Mouse (Mus musculus) myocyte (in vitro differentiated cells): ENCODE data around the gene Tob1.

Experiments
- CEBPB ChIP-seq: IDR thresholded peaks from 2 replicates; pipeline ENCODE4 v1.6.1; 2011; ENCODE audit warnings: mild to moderate bottlenecking, moderate library complexity; ENCODE audit not compliant: poor library complexity, insufficient read depth, severe bottlenecking
- E2F4 ChIP-seq: IDR thresholded peaks from one replicate; pipeline ENCODE4 v1.6.1; 2011; ENCODE audit warnings: mild to moderate bottlenecking, control low read depth, moderate library complexity; ENCODE audit not compliant: insufficient read depth
- MAX ChIP-seq: IDR thresholded peaks from one replicate; pipeline ENCODE4 v1.6.1; 2011; ENCODE audit warnings: low read depth, mild to moderate bottlenecking, control low read depth
- MYOD1 ChIP-seq, 3 experiments: IDR thresholded peaks; one replicate each; pipeline ENCODE4 v1.6.1; 2011; ENCODE audit warnings: control low read depth in 2 of 3, low read depth in 2 of 3, mild to moderate bottlenecking in 2 of 3, moderate library complexity in 1 of 3; ENCODE audit not compliant: insufficient read length in 2 of 3, control insufficient read depth in 1 of 3
- MYOG ChIP-seq, 3 experiments: IDR thresholded peaks; one replicate each; pipeline ENCODE4 v1.6.1; 2011; ENCODE audit warnings: control low read depth in 2 of 3, low read depth in 2 of 3, mild to moderate bottlenecking in 2 of 3; ENCODE audit not compliant: insufficient read length in 2 of 3, control insufficient read depth in 1 of 3, insufficient read depth in 1 of 3
- POLR2A ChIP-seq: IDR thresholded peaks from one replicate; pipeline ENCODE4 v1.6.1; 2011; ENCODE audit warnings: low read depth, mild to moderate bottlenecking, control low read depth, moderate library complexity; ENCODE audit not compliant: insufficient read length
- POLR2AphosphoS2 ChIP-seq: IDR thresholded peaks from one replicate; pipeline ENCODE4 v1.6.1; 2011; ENCODE audit warnings: low read depth, control low read depth; ENCODE audit not compliant: insufficient read length
- REST ChIP-seq: IDR thresholded peaks from one replicate; pipeline ENCODE4 v1.6.1; 2011; ENCODE audit warnings: mild to moderate bottlenecking, control low read depth, moderate library complexity; ENCODE audit not compliant: insufficient read depth, insufficient read length
- USF1 ChIP-seq: IDR thresholded peaks from one replicate; pipeline ENCODE4 v1.6.1; 2011; ENCODE audit warnings: low read depth, mild to moderate bottlenecking, control low read depth, moderate library complexity

- TF ChIP-seq REST (no peak), POLR2A (no peak), USF1 (no peak), MAX (no peak), POLR2AphosphoS2 (no peak), E2F4 (no peak), MYOG (IDR thresholded peaks at IDR 0.05; ENCODE audit: control insufficient read depth in 1 of 3, insufficient read depth in 1 of 3, insufficient read length in 2 of 3, low read depth in 2 of 3) (no peak), MYOD1 (IDR thresholded peaks at IDR 0.05; ENCODE audit: control insufficient read depth in 1 of 3, insufficient read length in 2 of 3, low read depth in 2 of 3) (no peak), CEBPB (no peak)
Measured at GRCm38 (mm10) chr11:94177841-94178585, 33.2 kb upstream of the Tob1 start.
